Mouse (Mus musculus) forebrain, embryonic 10.5 days (tissue): ENCODE measurements around the gene Hsd17b11. TPM values are rescaled to one million over a fixed set of nuclear protein-coding genes. Genes with fewer than 3 reads are reported as not detected.
"Not testable (repeated sequence)": the region's sequence is repeated elsewhere in the genome, so short reads cannot be mapped to it uniquely, and the experiment has no call there.

ENCODE experiments used
- DNase-seq: peaks from one replicate; pipeline ENCODE4 v3.0.0-alpha.2; 2017; ENCODE audit warnings: low spot score; ENCODE audit errors: extremely low spot score
- H3K27ac ChIP-seq: fragments of 300-500 bp; sonication (generic); 2 replicates; pipeline ENCODE4 v1.5.1; 2016; ENCODE audit warnings: mild to moderate bottlenecking
- H3K27me3 ChIP-seq: fragments of 300-500 bp; sonication (generic); 2 replicates; pipeline ENCODE4 v1.6.1; 2016; ENCODE audit warnings: mild to moderate bottlenecking; ENCODE audit not compliant: poor library complexity, severe bottlenecking
- H3K36me3 ChIP-seq: fragments of 300-500 bp; sonication (generic); replicated peaks from 2 replicates; pipeline ENCODE4 v1.6.1; 2016; ENCODE audit warnings: mild to moderate bottlenecking, moderate library complexity
- H3K4me1 ChIP-seq: fragments of 300-500 bp; sonication (generic); 2 replicates; pipeline ENCODE4 v1.6.1; 2016
- H3K4me3 ChIP-seq: fragments of 300-500 bp; sonication (generic); 2 replicates; pipeline ENCODE4 v1.5.1; 2016; ENCODE audit warnings: mild to moderate bottlenecking, moderate library complexity
- H3K9me3 ChIP-seq: fragments of 300-500 bp; sonication (generic); 2 replicates; pipeline ENCODE4 v1.6.1; 2016; ENCODE audit warnings: mild to moderate bottlenecking, moderate library complexity
- WGBS: fragments of 180-500 bp; shearing (Covaris S2); methylation state at CpG from one replicate; pipeline ENCODE4 v1.1.7; 2016; 5-methylcytosine and 5-hydroxymethylcytosine counted together
- polyA plus RNA-seq: library from polyadenylated mRNA; unstranded; fragments of >200 nt; fragmentation: Nextera tagmentation; extraction: Ambion mirVana; gene quantifications from 2 replicates; pipeline ENCODE4 v1.2.1, GENCODE M21; 2016

Gene Hsd17b11
- polyA plus RNA-seq, 1 experiment from 2014 or later = 1.6 TPM

DNA sequence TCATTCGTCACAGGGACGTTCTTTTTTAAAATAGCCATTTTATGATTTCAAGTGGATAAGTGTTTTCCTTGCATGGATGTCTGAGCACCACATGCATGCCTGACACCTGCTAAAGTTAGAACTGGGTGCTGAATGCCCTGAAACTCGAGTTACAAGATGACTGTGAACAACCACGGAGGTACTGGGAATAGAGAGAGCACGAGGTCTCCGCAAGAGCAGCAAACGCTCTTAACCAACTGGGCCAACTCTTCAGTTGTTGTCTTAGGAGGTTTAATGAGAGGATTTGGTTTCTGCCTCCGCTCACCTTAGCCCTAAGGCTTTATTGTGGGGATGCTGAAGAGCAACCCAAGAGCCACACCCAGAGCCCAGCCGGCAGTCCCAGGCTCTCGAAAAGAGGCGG is 3.0 kb upstream of the Hsd17b11 start:
- Histone ChIP-seq H3K9me3 (no peaks in the 10 kb centered on the region), H3K4me3 (no peak overlapping the region), H3K27ac (no peak overlapping the region), H3K4me1 (peaks cover 19% of the 10 kb centered on the region), H3K36me3 (no peaks in the 10 kb centered on the region), H3K27me3 (peaks cover 50% of the 10 kb centered on the region)
- no peak for DNase-seq
- 60% methylated on average over 11 of the region's 11 CpGs for WGBS

DNA sequence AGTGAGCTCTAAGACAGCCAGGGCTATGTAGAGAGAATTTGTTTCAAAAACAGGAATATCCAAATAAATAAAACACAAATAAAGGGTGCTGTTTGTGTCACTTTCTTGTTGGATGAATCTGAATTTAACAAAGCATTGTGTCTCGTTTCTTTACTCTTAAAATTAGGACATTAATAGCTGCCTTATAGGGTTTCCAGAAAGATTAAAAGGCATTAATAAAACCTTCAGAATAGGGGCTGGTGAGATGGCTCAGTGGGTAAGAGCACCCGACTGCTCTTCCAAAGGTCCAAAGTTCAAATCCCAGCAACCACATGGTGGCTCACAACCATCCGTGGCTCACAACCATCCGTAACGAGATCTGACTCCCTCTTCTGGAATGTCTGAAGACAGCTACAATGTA is 2.5 kb upstream of the Hsd17b11 start:
- peaks cover 19% of the 10 kb centered on the region for H3K4me1 ChIP-seq
- H3K9me3 ChIP-seq, DNase-seq, H3K36me3 ChIP-seq, H3K27ac ChIP-seq, H3K4me3 ChIP-seq: not testable (repeated sequence)
- 81% methylated on average over 5 of the region's 5 CpGs for WGBS
- peaks cover 50% of the 10 kb centered on the region for H3K27me3 ChIP-seq

DNA sequence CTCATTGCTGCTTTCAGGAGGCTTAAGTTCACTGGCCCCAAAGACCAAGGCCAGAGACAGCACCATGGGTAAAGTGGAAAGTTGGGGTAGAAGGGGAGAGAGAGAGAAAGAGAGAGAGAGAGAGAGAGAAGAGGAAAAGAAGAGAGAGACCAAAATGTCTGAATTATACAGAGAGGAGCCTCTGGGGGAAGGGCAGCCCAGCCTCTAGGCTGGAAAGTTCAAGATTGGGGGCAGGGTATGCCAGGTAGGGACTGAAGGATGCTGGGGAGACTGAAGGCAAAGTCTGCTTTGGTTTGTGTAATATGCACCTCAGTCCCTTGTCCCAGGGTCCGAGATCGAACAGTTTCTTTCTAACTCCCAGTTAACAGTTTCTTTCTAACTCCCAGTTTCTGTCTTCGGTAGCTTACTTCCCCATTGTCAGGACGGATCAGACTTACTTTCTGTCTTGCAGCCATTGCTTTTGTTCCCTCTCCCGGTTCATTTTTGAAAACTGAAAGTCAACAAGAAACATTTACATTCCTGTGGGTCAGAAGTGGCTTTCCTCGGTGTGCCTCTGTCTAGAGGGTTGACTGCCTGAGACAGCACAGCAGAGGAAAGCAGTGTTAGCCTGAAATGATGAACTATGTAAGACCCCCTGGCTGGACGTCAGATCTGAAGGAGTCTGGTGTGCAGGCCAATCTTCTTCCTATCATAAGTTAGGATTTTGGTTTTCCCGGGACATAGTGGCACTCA is 1.7 kb upstream of the Hsd17b11 start:
- 75% methylated on average over 8 of the region's 8 CpGs for WGBS
- H3K4me3 ChIP-seq = no peak overlapping the region
- no peak for DNase-seq
- peaks cover 19% of the 10 kb centered on the region for H3K4me1 ChIP-seq
- no peaks in the 10 kb centered on the region for H3K9me3 ChIP-seq
- no peak overlapping the region for H3K27ac ChIP-seq
- H3K36me3 ChIP-seq = no peaks in the 10 kb centered on the region
- peaks cover 50% of the 10 kb centered on the region for H3K27me3 ChIP-seq

DNA sequence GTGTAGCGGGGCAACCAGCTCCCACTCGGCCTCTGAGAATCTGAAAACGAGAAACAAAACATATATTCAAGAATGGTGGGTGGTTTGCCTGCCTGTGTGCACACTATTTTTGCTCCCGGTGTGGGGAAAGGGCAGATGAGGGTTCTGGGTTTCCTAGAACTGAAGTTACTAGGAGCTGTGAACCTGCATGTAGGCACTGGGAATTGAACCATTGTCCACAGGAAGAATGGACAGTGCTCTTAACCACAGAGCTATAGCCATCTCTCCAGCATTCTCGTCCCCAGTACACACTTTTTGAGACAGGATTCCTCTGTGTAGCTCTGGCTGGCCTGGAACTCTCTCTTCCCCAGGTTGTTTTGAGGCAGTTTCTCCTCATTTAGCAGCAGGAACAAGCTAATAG is 839 bp upstream of the Hsd17b11 start:
- peaks cover 50% of the 10 kb centered on the region for H3K27me3 ChIP-seq
- no peak for DNase-seq
- H3K4me3 ChIP-seq = peak overlapping the region; percentile 55
- H3K9me3 ChIP-seq = no peaks in the 10 kb centered on the region
- H3K4me1 ChIP-seq = peaks cover 19% of the 10 kb centered on the region
- WGBS = 39% methylated on average over 5 of the region's 5 CpGs
- H3K27ac ChIP-seq = 0 out of 2 replicates have a peak overlapping the region, but pooled peaks have one; percentile 81
- no peaks in the 10 kb centered on the region for H3K36me3 ChIP-seq

DNA sequence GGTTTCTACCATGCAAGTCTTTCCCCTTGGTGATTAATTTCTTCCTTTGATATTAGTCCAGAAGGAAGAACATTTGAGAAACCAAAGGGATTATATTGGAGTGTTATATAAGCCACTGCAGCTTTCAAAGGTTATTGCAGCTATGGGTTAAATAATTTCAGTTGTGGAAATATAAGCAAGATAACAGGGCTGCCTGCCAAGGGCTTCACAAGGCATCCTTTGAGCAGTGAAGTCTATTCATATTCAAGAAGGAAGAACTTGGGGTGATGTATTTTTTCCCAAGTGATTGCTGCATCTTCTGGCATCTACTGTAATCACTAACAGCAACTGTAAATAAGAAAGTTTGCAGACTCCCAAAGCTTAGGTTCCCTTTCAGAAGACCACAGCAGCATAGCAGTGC is 10.3 kb downstream of the Hsd17b11 start:
- H3K4me3 ChIP-seq = no peak overlapping the region
- H3K36me3 ChIP-seq = no peaks in the 10 kb centered on the region
- no peak for DNase-seq
- H3K9me3 ChIP-seq = no peaks in the 10 kb centered on the region
- no peak overlapping the region for H3K27ac ChIP-seq
- no peaks in the 10 kb centered on the region for H3K27me3 ChIP-seq
- no peaks in the 10 kb centered on the region for H3K4me1 ChIP-seq

DNA sequence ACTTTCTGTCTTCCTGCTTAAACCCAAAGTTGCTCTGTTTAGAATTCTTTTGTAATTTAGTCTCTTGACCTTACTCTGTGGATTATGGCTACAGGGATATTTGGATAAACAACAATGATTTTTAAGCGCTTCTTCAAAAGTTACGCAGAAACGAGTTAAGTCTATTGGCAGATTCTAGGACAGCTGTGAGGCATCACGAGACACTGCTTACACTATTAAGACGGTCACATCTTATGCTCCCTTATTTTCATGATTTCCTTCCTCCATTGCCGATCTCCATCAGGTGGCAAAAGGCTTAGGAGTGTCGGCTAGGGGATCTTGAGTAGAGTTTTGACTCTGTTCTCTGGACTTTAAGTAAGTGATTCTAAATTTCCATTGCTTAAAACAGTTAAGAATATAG is 11.5 kb downstream of the Hsd17b11 start:
- 93% methylated on average over 7 of the region's 7 CpGs for WGBS
- no peaks in the 10 kb centered on the region for H3K9me3 ChIP-seq
- H3K27me3 ChIP-seq = no peaks in the 10 kb centered on the region
- DNase-seq = no peak
- H3K36me3 ChIP-seq = no peaks in the 10 kb centered on the region
- H3K27ac ChIP-seq = no peak overlapping the region
- no peaks in the 10 kb centered on the region for H3K4me1 ChIP-seq
- H3K4me3 ChIP-seq = no peak overlapping the region

DNA sequence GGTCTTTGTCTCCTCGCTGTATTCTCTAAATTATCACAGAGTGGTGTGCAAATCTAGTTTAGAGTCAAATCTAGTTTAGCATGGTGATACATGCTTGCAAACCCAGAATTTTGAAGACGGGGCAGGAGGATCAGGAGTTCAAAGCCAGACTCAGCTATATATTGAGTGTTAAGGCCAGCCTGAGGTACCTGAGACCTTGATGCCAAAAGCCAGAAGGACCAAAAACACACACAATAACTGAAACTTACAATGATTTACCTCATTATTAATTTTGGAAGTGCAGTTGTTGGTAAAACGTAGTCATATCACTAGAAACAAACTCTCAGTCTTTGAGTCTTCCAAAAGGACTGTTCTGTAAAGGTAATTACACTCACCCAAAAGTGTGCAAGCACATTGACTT is 12.3 kb downstream of the Hsd17b11 start:
- H3K4me1 ChIP-seq = no peaks in the 10 kb centered on the region
- H3K27me3 ChIP-seq = no peaks in the 10 kb centered on the region
- H3K27ac ChIP-seq = no peak overlapping the region
- no peaks in the 10 kb centered on the region for H3K9me3 ChIP-seq
- 96% methylated on average over 3 of the region's 3 CpGs for WGBS
- H3K36me3 ChIP-seq = no peaks in the 10 kb centered on the region
- H3K4me3 ChIP-seq = no peak overlapping the region
- no peak for DNase-seq

DNA sequence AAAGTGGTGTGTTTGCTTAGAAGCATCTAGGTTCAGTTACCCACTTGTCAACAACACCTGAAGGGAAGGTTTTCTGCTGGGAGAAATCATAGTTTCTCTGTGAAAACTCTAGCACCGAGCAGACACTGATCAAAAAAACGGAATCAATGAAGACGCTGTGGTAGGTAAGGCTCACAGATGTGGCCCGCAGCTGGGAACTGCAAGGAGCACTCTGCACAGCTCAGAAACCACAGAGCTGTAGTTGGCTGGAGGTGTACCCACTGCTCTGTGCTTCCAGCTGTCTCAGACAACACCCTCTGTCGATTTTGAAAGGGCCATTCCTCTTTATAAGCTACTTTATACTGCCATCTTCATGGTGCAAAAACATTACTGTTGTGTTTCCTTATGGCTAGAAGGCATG is 13.9 kb downstream of the Hsd17b11 start:
- DNase-seq = no peak
- Histone ChIP-seq H3K27me3 (peaks cover 11% of the 10 kb centered on the region), H3K4me1 (peaks cover 7% of the 10 kb centered on the region), H3K9me3 (no peaks in the 10 kb centered on the region), H3K4me3 (no peak overlapping the region), H3K27ac (no peak overlapping the region), H3K36me3 (no peaks in the 10 kb centered on the region)
- WGBS = 73% methylated on average over 5 of the region's 5 CpGs

DNA sequence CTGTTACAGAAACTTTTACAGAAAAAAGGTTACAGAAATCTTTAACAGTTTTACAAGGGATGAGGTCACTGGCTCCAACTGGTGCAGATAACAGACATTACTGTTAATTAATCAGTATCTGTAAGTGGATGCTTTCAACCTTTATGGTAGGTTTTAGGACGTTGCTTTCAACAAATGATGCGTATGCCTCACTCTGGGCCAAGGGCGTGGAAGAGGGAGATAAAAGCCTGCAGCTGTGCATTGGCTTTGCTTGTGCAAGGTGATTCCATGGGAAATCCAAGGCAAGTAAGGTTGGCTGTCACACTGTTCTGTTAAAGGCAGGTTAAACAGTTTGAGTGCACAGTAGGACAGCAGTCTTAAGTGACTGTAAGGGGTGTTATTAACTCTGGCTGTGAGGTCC is 14.9 kb downstream of the Hsd17b11 start:
- no peak for DNase-seq
- Histone ChIP-seq H3K36me3 (no peaks in the 10 kb centered on the region), H3K27me3 (peaks cover 11% of the 10 kb centered on the region), H3K4me3 (no peak overlapping the region), H3K27ac (no peak overlapping the region), H3K4me1 (peaks cover 14% of the 10 kb centered on the region), H3K9me3 (no peaks in the 10 kb centered on the region)
- 82% methylated on average over 3 of the region's 3 CpGs for WGBS

DNA sequence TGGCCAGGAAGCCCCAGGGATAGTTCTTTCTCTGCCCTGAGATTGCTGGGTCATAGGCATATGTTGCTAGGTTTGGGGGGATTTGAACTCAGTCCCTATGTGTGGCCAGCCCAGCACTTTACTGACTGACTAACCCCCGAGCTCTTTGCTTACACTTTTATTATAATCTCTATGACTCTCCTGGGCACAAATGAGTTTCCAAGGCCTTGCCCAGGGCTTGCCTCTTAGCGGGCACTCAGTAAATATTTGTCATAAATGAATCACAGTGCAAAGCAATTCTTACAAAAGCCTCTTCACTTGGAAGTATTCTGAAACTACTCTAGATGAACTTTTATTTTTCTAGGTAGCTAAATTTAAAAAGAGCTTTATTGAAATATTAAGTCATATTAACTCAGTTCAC is 17.8 kb downstream of the Hsd17b11 start:
- peaks cover 14% of the 10 kb centered on the region for H3K4me1 ChIP-seq
- no peaks in the 10 kb centered on the region for H3K36me3 ChIP-seq
- no peaks in the 10 kb centered on the region for H3K9me3 ChIP-seq
- no peak overlapping the region for H3K4me3 ChIP-seq
- WGBS = 89% methylated on average over 2 of the region's 2 CpGs
- DNase-seq = no peak
- peaks cover 12% of the 10 kb centered on the region for H3K27me3 ChIP-seq
- H3K27ac ChIP-seq = no peak overlapping the region

DNA sequence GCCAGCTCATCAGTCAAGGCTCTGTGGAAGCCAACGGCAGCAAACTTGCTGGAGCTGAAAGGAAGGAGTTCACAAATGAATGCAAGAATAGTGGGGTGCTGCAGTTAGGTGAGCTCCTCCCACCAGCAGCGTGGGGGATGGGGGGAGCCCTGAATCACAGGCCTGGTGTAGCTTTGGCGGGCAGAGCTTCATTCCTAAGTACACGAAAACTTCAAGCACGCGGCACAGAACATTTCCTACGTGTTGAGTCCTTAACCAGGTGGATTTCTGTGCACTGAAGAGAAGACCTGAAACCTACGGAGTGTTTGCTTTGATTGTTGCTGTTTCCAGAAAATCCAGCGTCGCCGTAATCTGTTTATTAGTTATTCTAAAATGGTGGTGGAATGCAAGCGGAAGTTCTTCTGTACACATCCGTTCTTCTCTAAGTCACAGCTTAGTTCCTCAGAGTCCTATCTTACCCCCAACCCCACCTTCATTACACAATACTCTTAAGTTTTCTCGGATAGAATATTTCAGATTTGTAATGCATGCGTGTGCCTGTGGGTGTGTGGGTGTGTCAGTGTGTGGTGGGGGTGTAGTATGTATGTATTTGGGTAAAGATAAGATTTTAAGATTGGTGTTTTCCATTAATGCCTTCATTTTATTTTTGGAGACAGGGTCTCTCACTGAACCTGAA is 18.3 kb downstream of the Hsd17b11 start:
- Histone ChIP-seq H3K36me3 (no peaks in the 10 kb centered on the region), H3K4me3 (peak overlapping the region; percentile 39), H3K4me1 (peaks cover 14% of the 10 kb centered on the region), H3K9me3 (no peaks in the 10 kb centered on the region), H3K27ac (peak overlapping the region; percentile 68), H3K27me3 (peaks cover 15% of the 10 kb centered on the region)
- DNase-seq = no peak
- 44% methylated on average over 15 of the region's 15 CpGs for WGBS

DNA sequence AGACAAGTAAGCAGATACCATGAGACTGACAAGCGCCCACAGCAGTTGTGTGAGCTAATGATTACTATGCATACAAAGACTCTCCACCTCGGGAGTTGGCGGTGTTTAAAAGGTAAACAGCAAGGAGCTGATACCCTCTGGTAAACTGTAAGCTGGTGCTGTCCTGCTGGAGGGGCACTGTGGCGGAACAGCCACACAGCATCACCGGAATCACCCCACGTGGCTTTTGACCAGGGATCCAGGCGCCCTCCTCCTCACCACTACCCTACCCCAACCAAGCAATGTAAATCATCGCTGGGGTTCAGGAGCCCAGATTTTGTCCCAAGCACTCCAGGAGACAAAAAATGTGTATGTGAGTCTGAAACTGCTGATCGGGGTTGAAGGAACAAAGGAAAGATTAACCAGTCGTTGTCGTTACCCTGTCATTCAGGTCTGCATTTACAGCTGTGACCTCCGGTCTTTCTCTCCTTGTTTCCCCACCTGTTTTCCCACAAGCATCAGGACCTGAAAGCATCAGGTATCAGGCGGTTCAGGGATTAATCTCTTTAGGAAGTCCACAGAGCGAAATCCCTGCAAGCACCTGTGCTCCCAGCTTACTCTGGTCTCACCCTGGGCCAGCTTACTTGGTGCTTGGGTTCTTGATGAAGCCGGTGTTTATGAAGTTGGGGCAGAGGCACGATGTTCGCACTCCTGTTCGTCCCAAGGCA is 19.0 kb downstream of the Hsd17b11 start:
- peak overlapping the region; percentile 39 for H3K4me3 ChIP-seq
- WGBS = 11% methylated on average over 18 of the region's 18 CpGs
- no peak for DNase-seq

DNA sequence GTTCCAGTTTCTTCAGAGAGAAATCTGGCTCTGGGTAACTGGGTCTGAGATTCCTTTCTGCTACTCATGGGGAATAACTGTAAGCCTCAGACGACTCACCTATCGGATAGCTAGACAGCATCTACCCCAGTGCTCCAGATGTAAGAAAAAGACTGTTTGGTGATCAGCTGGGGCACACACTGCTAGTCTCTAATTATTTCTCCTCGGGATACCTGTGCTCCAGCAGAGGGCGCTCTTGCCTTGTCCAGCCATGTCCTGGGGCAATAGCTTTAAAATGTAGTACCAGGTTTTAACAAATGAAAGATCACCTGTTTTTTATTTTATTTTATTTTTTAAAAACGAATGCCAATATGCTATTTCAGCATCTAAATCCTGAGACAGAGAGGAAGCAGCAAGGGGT is 22.0 kb downstream of the Hsd17b11 start:
- Histone ChIP-seq H3K27me3 (peaks cover 15% of the 10 kb centered on the region), H3K4me1 (peaks cover 14% of the 10 kb centered on the region), H3K36me3 (no peaks in the 10 kb centered on the region), H3K9me3 (no peaks in the 10 kb centered on the region), H3K4me3 (no peak overlapping the region), H3K27ac (no peak overlapping the region)
- 9% methylated on average over 5 of the region's 5 CpGs for WGBS
- peak; percentile 74 for DNase-seq

More for the DNA sequence above, 19.0 kb downstream of the Hsd17b11 start:
- Histone ChIP-seq H3K4me1 (peaks cover 14% of the 10 kb centered on the region), H3K27ac (peak overlapping the region; percentile 68), H3K27me3 (peaks cover 15% of the 10 kb centered on the region), H3K36me3 (no peaks in the 10 kb centered on the region), H3K9me3 (no peaks in the 10 kb centered on the region)
